Mouse (Mus musculus): ENCODE data around the gene Hist1h3g.

DNA sequence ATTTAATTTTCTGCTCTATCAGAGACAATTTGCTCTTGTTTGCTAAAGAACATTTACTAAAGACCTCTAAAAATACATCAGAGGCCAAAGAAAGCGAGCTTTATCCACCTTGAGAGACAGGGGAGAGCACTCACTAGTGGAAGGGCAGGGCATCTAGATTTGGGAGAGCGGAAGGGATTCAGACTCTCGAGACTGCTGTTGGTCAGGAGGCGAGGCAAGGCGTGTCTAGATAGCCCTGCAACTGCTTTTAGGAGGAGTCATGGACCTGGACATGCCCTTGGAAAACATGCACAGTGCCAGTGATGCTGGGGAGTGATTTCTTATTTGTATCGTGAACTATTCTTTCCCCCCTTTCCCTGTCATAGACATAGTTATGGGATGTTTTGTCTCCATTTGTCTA lies 39.7 kb upstream of the Hist1h3g start:
- no peak for TF ChIP-seq NRF1 (IDR thresholded peaks at IDR 0.05; ENCODE audit: insufficient read depth, low read depth, low read length, poor library complexity, severe bottlenecking)
- TF ChIP-seq RAD21 (IDR thresholded peaks at IDR 0.05; ENCODE audit: low read depth, low read length), result no peak
- TF ChIP-seq SIN3A (IDR thresholded peaks at IDR 0.05; ENCODE audit: low read length), result no peak
- TF ChIP-seq CTCF (IDR thresholded peaks at IDR 0.05 in 2 of 3, conservative IDR thresholded peaks at IDR 0.05 in 1 of 3; ENCODE audit: control insufficient read depth in 1 of 3, insufficient read depth in 1 of 3, low read depth in 2 of 3, low read length in 3 of 3, poor library complexity in 1 of 3, severe bottlenecking in 1 of 3), result no peak
- TF ChIP-seq RCOR1 (IDR thresholded peaks at IDR 0.05; ENCODE audit: low read depth, low read length), result no peak
- no peak for TF ChIP-seq POLR2A (IDR thresholded peaks at IDR 0.05; ENCODE audit: control insufficient read depth in 1 of 2, insufficient read depth in 1 of 2, low read depth in 1 of 2, low read length in 2 of 2, poor library complexity in 1 of 2)
- no peak for TF ChIP-seq GATA1 (IDR thresholded peaks at IDR 0.05; ENCODE audit: low read depth, low read length)
- no peak for TF ChIP-seq CHD1 (IDR thresholded peaks at IDR 0.05; ENCODE audit: low read depth, low read length)
- TF ChIP-seq EP300 (IDR thresholded peaks at IDR 0.05; ENCODE audit: low read depth in 1 of 2, low read length in 2 of 2), result no peak

Data from MEL (cell line).